Mouse (Mus musculus): ENCODE measurements around the gene Gm5127. TPM values are rescaled to one million over a fixed set of nuclear protein-coding genes. Genes with fewer than 3 reads are reported as not detected.

Gene Gm5127
- polyA plus RNA-seq (2017; shearing (Covaris generic)): 1.4 TPM

GRCm38 (mm10) chrX:106582886-106583285 is at the start of gene Gm5127:
Gm5127 (plus strand) TSS chrX:106583186.

GRCm38 (mm10) chrX:106603386-106603785 is 20.4 kb downstream of the Gm5127 start, which contains the start of gene Cysltr1:
Cysltr1 (minus strand) TSS chrX:106603679.

Other genes starting within 250 kb of the Gm5127 start
- not detected for gene Fndc3c1, start 97.8 kb upstream of the Gm5127 start, polyA plus RNA-seq (2017; shearing (Covaris generic))
- 1.9 TPM for gene Cysltr1, start 20.5 kb downstream of the Gm5127 start, polyA plus RNA-seq (2017; shearing (Covaris generic))

Measured in CD4-positive, CD25-positive, alpha-beta regulatory T cell, adult 9 weeks (primary cell).